Mouse (Mus musculus): ENCODE measurements at regions not wholly inside any gene's neighbourhood (a gene's known extent, or its start where the extent isn't known, plus 50 kb on each side); places are given as distances from the start of the nearest gene placed in this dataset.

DNA sequence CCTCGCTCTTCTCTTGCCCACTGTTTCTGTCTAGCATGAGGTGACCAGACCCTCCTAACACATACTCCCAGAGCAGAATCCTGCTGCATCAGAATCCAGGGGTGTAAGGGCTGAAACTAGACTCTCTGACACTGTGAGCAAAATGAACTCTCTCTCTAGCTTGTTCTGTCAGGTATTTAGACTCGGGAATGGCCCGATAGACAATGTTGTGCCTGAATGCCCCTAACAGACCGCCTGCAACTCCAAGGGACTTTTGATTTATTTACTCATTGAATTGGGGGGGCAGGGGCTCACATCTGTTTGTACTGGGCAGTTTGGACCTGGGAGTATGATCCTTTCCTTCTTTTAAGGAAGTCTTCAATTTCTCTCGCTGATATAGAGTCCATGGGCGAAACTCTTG lies 469.3 kb upstream of the Trpc7 start:
- DNase-seq (ENCODE audit: low spot score), result no peak

DNA sequence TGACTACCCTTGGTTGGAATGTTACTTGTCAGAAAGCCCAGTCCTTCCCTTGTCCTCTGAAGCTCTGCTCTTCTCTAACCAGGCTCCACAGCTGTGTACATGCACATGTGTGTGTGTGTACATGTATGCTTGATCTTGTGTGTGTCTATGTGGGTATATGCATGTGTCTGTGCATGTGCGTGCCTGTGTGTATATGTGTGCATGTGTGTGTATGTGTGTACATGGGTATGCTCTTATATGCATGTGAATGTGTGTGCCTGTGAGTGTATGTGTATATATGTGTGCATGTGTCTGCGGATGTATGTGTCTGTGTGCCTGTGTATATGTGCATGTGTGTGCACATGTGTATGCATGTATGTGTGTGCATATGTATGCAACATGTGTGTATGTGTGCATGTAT lies 468.6 kb upstream of the Trpc7 start:
- DNase-seq (ENCODE audit: low spot score), result no peak

DNA sequence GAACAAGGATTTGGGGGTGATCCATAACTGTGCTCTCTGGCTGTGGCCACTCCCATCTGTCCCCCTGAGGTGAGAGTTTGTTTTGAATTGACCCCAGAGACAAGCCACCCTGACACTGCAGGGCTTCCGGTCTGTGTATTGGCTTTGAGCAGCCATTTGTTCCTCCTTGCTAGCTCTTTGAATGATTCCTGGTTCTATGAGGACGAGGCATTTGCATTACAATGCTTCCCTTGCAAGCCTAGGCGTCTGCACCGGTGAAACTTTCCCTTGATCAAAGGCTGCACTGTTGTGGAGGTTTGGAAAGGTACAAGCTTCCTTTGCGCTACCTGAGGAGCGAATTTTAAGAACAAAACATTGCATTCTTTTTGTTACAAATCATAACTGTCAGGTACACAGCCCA lies 466.8 kb upstream of the Trpc7 start:
- DNase-seq (ENCODE audit: low spot score), result no peak

DNA sequence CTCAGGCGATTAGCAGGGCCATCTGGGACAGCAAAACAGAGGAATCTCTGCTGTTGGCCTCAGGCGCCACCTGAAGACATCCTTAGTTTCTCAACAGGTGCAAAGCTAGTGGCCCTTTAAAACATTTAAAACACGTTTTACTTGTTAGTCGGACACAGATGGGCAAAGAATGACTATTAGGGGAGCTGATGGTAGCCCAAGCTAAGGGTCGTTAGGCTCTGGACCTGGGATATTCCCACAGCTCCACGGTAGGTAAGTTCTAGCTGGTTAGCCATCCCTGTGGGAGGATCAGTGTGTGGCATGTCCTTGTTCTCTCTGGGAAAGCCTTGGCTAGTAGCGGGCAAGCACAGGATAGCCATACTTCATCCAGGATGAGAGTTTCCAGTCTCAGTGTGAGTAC lies 465.5 kb upstream of the Trpc7 start:
- DNase-seq (ENCODE audit: low spot score), result no peak

DNA sequence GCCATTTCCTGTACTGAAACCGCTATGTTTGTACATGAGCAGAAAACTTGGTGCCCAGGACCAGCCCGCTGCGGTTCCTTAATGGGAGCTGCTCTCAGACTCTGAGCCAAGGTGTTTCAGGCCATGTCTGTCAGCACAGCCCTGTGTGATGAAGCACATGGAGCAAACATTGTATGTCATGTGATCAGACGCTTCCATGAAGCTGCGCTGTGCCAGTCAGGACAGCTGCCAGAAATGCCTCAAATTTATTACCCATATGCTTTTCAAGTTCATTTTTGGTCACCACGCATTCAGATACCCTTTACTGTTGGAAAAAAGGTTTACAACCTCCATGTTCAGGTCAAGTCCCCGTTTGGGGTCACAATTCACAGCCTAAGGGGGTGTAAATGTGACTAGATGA lies 458.8 kb upstream of the Trpc7 start:
- DNase-seq (ENCODE audit: low spot score), result no peak

DNA sequence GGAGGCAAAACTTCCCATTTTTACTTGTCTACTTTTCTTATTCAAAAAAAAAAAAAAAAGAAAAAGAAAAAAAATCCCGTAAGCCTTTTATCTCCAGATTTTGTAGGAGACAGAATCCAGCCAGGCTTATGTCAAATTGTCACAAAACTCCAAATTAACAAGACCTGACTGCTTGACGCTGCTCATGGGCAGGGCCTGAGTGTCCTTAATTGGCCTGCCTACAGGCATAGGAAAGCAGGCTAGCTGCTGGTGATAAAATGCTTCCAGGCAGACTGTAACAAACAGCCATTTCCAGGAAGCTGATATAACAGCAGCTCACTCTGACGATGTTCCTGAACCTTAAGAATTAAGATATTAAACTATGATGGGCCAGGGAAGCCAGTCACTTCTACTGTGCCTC lies 458.2 kb upstream of the Trpc7 start:
- no peak for DNase-seq (ENCODE audit: low spot score)

DNA sequence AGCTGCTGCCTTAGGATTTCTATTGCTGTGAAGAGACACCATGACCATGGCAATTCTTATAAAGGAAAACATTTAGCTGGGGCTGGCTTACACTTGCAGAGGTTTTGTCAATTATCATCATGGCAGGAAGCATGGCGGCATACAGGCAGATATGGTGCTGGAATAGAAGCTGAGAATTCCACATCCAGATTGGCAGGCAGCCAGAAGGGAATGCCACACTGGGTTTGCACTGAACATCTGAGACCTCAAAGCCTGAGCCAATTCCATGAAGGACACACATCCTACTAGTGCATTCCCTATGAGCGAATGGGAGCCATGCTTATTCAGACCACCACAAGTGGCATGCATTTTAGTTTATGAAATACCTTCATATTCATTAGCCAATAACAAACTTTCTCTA lies 455.0 kb upstream of the Trpc7 start:
- no peak for DNase-seq (ENCODE audit: low spot score)

DNA sequence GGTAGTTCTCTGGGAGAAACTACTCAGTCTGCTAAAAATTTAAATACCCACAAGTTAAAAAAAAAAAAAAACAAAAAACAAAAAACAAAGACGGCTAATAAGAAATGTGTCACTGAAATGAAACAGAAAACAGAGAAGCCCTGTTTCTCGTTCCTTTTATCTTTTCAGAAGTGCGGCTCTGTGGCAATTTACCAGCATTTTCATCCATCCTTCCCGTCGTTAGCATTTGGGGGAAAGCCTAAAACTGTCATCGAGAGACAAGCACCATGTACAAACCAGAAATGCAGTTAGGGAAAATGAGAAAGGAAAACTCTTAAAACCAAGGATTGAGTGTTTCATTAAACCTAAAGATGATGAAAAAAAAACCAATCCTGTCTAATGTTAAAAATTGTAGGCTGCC lies 442.9 kb upstream of the Trpc7 start:
- no peak for DNase-seq (ENCODE audit: low spot score)

DNA sequence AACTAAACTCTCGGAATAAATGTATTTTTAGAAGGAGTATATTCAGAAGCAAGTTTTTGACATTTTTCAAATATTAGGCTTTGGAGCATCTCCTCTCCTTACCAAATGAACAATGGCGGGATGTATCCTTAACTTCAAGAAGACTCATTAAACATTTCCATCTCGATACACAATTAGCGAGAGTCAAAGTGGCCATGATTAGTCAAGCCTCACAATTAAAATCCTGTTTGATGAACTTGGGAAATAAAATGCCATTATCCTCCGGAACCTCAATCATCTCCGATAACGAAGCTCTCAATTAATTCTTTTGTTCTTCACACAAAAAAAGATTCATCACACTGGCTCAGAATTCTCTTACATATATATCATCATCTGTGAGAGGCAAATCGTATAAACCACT lies 440.8 kb upstream of the Trpc7 start:
- no peak for DNase-seq (ENCODE audit: low spot score)

DNA sequence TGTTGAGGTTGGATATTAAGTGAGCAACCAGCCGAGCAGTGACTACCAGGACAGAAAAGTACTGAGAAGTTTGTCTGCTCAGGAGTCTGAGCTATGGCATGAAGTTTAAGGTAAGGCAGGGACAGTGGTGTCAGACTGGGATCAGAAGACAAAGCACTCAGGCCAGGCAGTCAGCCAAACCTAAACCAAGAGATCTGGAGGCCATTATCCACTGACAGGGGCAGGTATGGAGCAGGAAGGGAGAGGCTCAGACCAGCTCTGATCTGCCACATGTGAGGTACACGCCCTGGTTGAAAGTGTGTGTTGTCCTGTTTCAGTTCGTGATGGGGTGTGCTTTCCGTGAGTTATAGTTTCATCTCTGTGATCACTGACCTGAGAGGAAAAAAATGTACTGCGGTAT lies 437.2 kb upstream of the Trpc7 start:
- DNase-seq (ENCODE audit: low spot score), result no peak

DNA sequence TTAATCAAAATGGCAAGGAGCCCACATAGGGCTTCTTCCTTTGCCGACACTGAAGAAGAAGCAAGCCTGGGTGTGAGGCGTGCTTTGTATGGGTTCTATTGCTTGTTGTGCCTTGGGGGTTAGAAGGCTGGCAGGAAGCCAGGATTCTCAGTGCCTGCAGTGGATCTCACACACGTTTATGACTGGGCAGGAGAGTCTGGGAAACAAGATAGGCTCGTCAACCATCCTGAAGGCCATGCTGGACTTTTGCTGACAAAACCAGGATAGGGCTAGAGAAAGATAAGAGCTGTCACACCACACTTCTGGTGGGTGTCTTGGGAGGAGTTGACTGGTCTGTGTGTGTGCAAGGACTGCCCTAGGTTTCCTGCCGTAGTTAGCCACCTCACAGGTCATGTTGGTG lies 436.1 kb upstream of the Trpc7 start:
- DNase-seq (ENCODE audit: low spot score), result no peak

DNA sequence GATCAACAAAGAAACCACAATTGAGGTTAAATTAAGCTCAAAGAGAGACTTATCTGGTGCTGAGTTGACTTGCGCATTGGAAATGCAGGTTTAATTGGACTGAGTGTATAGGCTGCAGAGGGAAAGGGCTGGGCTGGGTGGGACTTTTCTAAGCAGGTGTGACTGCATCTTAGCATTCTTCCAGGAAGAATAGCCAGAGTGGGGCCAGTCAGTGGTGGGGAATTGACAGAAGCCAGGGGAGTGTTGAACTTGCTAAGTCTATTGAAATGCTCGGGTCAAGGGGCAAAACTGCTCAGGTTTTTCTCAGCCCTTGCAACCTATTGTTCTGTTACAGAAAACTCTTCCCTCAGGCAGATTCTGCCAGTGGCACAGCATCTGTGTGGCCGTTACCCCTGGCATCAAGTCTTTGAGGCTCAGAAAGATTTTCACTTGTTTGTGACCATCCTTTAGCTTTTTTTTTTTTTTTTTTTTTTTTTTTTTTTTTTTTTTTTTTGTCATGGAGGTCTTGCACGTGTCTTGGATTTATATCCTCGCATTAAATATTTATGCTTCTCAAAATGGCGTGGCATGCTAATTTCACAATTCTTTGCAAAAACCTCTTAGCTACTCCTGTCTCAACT lies 429.6 kb upstream of the Trpc7 start:
- DNase-seq (ENCODE audit: low spot score), result no peak

DNA sequence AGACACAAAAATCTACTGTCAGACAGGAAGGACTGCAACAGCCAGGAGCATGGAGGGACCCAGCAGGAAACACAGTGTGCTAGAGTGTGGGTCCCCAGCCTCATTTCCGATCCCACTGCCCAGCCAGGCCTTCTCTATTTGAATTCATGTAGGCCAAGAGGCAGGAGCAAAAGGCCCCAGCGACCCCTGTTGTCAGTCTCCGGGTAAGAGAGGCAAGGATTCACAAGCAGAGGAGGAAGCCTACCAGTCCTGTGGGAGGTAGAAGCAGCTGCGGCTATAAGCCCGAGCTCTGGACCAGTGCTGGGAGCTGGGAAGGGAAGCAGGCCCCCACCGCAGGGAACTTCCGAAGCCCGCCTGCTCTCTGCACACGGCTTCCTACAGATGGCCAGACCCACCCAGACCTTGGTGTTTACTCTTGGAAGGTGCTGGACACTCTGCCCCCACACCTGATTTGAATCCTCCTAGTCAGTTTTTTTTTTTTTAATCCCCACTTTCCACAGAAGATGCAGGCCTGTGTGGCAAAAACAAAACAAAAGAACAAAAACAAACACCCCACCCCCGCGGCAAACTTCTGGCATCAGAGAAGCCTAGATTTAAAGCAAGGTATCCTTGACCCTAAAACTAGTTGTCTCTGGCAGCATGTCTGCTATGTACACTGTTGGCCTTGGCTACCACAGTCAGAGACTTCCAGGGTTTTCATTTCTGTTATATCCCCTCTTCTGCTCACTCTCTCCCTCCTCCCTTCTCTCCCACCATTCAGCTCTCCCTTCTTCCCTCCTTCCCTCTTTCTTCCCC lies 420.6 kb upstream of the Trpc7 start:
- no peak for DNase-seq (ENCODE audit: low spot score)

DNA sequence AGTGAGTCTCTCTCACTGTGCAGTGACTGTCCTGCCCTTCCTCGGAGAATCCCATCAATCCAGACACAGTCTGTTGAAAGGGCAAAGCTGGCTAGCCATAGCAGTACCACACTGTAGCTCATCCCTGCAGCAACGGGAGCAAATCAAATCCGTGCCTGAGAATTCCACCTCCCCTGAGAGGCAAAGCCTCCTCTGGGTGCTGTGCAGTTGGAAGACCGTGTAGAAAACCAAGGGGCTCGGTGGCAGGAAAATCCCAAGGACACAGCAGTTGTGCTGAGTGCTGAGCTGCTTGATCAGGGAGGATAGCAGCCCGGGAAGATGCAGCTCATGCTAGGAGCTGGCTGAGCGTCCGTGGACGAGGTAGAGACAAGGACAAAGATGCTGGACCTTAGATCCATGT lies 418.7 kb upstream of the Trpc7 start:
- DNase-seq (ENCODE audit: low spot score), result no peak

DNA sequence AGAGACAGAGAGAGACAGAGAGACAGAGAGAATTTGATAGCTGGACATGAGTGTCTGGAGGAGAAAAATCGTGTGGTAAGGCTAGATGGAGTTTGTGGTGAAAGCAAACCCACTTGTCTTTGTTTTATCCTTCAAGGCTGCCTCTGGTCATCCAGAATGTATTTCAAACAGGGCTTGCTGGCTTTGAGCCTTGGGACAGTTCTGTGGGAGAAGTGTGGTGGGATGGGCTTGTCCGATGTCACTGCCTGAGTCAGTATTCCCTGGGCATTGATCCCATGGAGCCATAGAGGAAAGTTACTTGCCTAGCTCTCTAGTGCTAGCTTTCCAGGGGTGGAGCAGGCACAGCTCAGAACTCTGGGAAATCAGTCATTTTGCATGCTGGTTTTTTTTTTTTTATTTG lies 417.9 kb upstream of the Trpc7 start:
- no peak for DNase-seq (ENCODE audit: low spot score)

DNA sequence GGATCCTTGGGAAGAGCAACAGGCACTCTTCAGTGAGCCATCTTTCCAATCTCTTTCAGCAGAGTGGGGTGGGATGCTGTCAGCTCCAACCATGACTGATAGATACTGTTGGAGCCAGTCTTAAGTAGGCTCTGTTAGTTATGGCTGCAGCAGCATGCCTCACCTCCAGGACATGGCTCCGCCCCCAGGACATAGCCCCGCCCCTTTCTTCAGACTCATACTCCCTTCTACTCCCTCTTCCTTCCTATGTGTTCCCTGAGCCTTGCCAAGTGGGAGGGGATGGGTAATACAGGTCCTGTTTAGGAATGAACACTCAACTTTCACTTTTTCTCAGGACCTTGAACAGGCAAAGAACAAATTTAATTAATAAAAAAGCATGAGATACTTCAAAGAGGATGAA lies 415.4 kb upstream of the Trpc7 start:
- no peak for DNase-seq (ENCODE audit: low spot score)

DNA sequence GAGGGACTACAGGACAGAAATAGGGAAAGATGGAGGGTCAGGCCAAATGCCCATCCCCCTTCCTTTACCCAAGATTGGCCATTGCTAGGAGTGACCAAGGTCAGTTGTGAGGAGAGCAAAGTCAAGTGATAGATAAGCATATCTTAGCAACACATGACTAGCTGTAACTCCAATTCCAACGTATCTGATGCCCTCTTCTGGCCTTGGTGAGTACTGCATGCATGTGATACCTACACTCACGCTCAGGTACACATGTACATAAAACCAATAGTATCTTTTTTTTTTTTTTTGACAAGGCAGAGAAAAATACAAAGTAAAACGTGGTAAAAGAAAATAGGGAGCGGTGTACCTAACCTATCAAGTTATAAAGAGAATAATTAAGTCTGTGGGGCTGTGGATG lies 413.8 kb upstream of the Trpc7 start:
- DNase-seq (ENCODE audit: low spot score), result no peak

DNA sequence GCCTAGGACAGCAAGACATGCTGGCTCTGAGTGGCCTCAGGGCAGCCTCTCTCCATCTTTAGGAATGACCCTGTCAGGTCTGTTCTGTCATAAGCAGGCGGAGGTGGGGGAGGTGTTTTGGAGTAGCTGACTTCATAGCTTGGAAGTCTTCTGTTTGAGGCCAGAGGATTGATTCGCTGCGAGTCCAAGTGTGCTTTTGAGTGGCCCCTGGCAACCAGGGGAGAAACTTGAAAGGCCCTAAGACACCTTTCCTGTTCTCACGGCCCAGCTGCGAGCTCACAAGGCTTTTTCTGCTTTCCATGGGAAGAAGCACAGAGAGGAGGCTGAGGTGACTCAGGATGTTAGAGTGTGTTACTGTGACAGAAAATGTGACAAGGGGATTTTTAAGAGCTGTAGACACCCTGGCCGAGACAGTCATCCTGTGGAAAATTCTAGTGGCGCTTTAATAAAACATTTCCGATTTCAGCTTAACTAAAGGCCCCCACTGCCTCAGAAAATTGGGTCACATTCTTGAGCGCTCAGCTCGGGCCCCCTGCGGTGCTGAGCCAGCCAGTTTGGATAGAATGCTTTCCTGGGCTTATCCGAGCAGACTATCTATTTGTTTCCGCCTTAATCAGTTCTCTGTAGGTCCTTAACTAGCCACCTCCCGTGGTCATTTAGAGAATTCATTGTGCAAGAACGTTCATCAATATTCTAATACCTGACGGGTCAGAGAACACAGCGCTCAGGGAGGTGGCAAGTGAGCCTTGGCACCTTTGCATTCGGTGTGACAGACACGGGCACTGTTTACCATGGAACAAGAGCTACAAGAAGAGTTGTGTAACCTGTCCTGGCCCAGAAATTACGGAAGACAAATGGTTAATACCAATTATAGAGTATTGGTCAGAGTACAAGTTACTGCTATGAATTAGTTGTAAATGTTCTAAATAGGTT lies 412.4 kb upstream of the Trpc7 start:
- DNase-seq (ENCODE audit: low spot score), result no peak

DNA sequence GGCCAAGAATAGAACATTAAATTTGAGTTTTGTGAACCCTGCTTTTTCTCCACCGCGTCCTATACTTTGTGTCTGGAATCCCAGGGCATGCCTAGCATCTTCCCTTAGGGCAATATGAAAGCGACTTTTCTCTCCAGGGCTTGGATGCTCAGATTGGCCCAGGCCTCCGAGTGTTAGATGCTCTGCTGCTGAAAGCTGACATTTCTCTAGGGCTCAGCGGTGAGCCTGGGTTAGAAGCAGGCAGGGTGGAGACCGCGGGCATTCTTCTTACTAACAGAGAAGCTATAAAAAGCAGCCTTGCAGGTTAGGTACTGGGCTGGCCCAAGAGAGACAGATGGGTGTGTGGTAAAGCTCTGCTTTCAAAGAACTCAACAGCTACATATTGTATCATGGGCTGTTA lies 409.8 kb upstream of the Trpc7 start:
- no peak for DNase-seq (ENCODE audit: low spot score)

DNA sequence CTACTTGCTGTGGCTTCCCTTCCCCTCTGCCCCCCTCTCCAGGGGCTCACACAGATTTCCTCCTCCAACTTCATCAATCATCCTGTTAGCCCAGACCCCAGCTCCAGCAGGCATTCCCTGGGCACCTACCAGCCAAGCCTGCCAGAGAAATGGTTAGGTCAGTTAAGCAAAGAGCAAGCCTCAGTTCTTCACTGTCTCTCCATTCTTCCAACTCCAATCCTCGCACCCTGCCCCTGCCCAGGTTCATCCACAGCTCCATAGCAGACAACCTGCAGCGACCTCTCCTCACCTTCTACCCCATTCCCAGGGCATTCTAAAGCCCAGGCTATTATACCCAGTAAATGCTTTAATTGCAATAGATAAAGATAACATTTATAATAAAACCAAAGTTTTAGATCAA lies 408.0 kb upstream of the Trpc7 start:
- no peak for DNase-seq (ENCODE audit: low spot score)

DNA sequence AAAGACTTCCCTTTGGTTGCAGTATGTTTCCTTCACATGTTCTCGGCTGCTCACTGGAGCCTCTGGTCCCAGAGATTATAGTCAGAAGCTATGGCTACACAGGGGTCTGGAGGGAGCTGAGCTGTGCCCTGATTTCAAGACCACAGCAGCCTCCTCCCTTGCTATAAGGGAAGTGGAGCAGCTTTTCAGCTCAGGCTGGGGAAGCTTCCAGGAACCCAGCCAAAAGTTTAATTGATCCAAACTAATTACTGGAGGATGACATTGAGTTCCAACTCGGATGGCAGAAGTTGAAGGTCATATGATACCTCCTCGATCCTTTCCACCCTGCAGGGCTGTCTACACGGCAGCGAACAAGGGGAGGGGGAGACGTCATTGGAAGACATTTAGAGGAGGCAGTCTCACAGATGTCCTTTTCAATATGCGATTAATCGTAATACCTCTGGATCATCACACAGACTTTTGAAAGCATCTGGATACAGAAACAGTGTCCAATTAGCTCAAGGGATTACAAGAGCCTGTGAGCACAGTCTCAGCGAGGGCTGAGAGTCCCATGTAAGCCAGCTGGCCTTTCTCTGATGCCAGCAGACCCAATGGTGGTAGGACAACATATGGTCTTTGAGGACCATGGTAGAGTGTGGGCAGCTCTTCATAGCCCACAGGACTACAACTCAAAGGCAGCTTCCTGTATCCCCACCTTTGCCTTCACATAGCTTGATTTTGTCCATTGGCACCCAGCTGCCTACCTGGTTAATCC lies 396.1 kb upstream of the Trpc7 start:
- no peak for DNase-seq (ENCODE audit: low spot score)

DNA sequence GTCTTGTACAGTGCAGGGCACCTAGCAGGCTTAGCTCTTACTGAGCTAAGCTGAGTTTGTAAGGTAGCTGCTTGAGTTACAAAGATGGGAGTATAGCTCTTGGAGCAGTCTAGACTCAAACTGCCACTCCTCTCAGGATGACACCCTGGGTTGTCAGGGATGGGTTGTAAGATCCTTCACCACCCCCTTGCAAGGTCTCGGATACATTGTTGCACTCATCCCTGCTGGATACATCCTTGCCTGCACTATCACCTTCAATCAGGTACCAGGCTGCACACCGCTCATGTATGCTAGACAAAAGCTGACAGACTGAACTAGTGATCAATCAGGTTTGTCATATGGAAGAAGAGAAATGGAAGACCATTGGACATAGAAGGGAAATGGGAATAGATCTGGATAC lies 390.4 kb upstream of the Trpc7 start:
- DNase-seq (ENCODE audit: low spot score), result no peak
